Mouse (Mus musculus) stomach, postnatal 0 days (tissue): ENCODE results near the gene Gm21970.

Experiments
- CTCF ChIP-seq: IDR thresholded peaks from 2 replicates; pipeline ENCODE4 v1.5.1; 2016; ENCODE audit warnings: antibody characterized with exemption, low read depth, mild to moderate bottlenecking, moderate library complexity
- EP300 ChIP-seq: optimal IDR thresholded peaks from 2 replicates; pipeline ENCODE3; 2016; ENCODE audit warnings: antibody characterized with exemption

DNA sequence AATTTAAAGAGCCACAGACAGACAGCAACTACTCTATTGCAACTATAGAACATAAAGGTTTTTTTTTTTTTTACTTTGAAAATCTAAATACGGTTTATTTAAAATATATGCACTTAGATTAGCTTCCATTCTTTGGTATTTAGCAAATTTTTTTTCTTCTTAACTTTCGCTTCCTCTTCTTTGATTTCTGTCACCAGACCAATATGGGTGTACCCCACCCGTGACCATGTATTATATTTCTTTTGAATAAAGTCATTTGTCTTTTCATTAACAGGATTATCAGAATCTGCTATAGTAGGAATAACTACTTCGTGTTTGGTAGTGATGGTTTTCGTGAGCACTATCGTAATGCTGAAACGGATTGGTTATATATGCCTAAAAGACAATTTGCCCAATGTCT, 7.4 kb downstream of the Gm21970 start:
- TF ChIP-seq CTCF (no peak), EP300 (no peak)
